ENCODE assay signal across 19 mouse cellular contexts in genomic region chr8:79289592-79289991, GRCm38 (mm10). TPM values are rescaled to one million over a fixed set of nuclear protein-coding genes. Genes with fewer than 3 reads are reported as not detected.
DNase-seq lines count a peak whose midpoint lies in the region; ATAC-seq and TF ChIP-seq lines count a peak whose summit lies in the region.
"Had no signal": no experiment of that assay in that cellular context is flagged by ENCODE, and none has a peak within 500 bp of the region (broad histone marks: within the 10 kb centered on the region; RNA-seq: fewer than 3 reads in every experiment).

No protein-coding gene starts in this region.

- H3K27ac ChIP-seq in hindbrain, postnatal 0 days = no peak overlapping the region
- H3K27ac ChIP-seq in hindbrain, embryonic 11.5 days (ENCODE audit: low read depth, low read length) = no peak overlapping the region
- H3K27ac ChIP-seq in MEL (ENCODE audit: control insufficient read depth, low read depth, low read length) = peak overlapping the region; percentile 61
- H3K27ac ChIP-seq: forebrain, embryonic 12.5 days; gastrocnemius, adult 2 months; heart, embryonic 15.5 days; hindbrain, embryonic 14.5 days; midbrain, embryonic 12.5 days; neural tube, embryonic 12.5 days had no signal

- ATAC-seq in hindbrain, postnatal 0 days = no peak
- no peak for ATAC-seq in hindbrain, embryonic 11.5 days (ENCODE audit: low FRiP score)
- ATAC-seq: lung, postnatal 0 days had no signal

- no peak overlapping the region for H3K4me2 ChIP-seq in hindbrain, postnatal 0 days (ENCODE audit: low read depth, low read length)
- H3K4me2 ChIP-seq in hindbrain, embryonic 11.5 days (replicated peaks; ENCODE audit: low read depth, low read length) = no peak overlapping the region
- H3K4me2 ChIP-seq: forebrain, embryonic 12.5 days; heart, embryonic 15.5 days; hindbrain, embryonic 14.5 days; midbrain, embryonic 12.5 days; neural tube, embryonic 12.5 days had no signal

- H3K79me2 ChIP-seq in MEL (ENCODE audit: control insufficient read depth, insufficient read depth, low read length, poor library complexity) = peaks cover 2% of the 10 kb centered on the region; the same call in 1 of the 2 replicates

- no peaks in the 10 kb centered on the region for H3K36me3 ChIP-seq in hindbrain, postnatal 0 days (ENCODE audit: insufficient read depth, low read length)
- no peaks in the 10 kb centered on the region for H3K36me3 ChIP-seq in hindbrain, embryonic 11.5 days (ENCODE audit: control insufficient read depth, insufficient read depth, low read length)
- peaks cover 0 to 40% of the 10 kb centered on the region in 2 experiments; a peak in 2 of 4 replicates for H3K36me3 ChIP-seq in MEL (ENCODE audit: control insufficient read depth in 1 of 2, insufficient read depth in 2 of 2, low read length in 2 of 2)
- H3K36me3 ChIP-seq: forebrain, embryonic 12.5 days; heart, embryonic 15.5 days; midbrain, embryonic 12.5 days; neural tube, embryonic 12.5 days had no signal

- no peak for TF ChIP-seq EP300 in MEL (IDR thresholded peaks at IDR 0.05; ENCODE audit: low read depth in 1 of 2, low read length in 2 of 2)

- no peaks in the 10 kb centered on the region for H3K9me3 ChIP-seq in hindbrain, postnatal 0 days (ENCODE audit: low read length)
- H3K9me3 ChIP-seq in hindbrain, embryonic 11.5 days (ENCODE audit: control insufficient read depth, low read length) = no peaks in the 10 kb centered on the region
- H3K9me3 ChIP-seq in MEL (replicated peaks; ENCODE audit: insufficient read depth, low read length) = no peaks in the 10 kb centered on the region
- H3K9me3 ChIP-seq: forebrain, embryonic 12.5 days; heart, embryonic 15.5 days; midbrain, embryonic 12.5 days; neural tube, embryonic 12.5 days had no signal

- H3K4me3 ChIP-seq in hindbrain, postnatal 0 days (ENCODE audit: low read length) = no peak overlapping the region
- H3K4me3 ChIP-seq in hindbrain, embryonic 11.5 days (ENCODE audit: low read depth, low read length) = no peak overlapping the region
- H3K4me3 ChIP-seq in MEL (ENCODE audit: control insufficient read depth in 1 of 2, insufficient read depth in 1 of 2, low read depth in 2 of 2, low read length in 2 of 2) = peak overlapping the region; percentile 46
- H3K4me3 ChIP-seq: forebrain, embryonic 12.5 days; gastrocnemius, adult 2 months; heart, embryonic 15.5 days; midbrain, embryonic 12.5 days; neural tube, embryonic 12.5 days had no signal

- TF ChIP-seq POLR2A in MEL (IDR thresholded peaks at IDR 0.05; ENCODE audit: control insufficient read depth in 1 of 2, insufficient read depth in 1 of 2, low read depth in 1 of 2, low read length in 2 of 2, poor library complexity in 1 of 2) = no peak

- TF ChIP-seq CTCF in hindbrain, postnatal 0 days (IDR thresholded peaks at IDR 0.05; ENCODE audit: low read depth) = no peak
- TF ChIP-seq CTCF in MEL (IDR thresholded peaks at IDR 0.05 in 2 of 3, conservative IDR thresholded peaks at IDR 0.05 in 1 of 3; ENCODE audit: control insufficient read depth in 1 of 3, insufficient read depth in 1 of 3, low read depth in 2 of 3, low read length in 3 of 3, poor library complexity in 1 of 3, severe bottlenecking in 1 of 3) = no peak

- 65% methylated on average over 5 of the region's 5 CpGs for WGBS in hindbrain, postnatal 0 days
- 86% methylated on average over 5 of the region's 5 CpGs for WGBS in hindbrain, embryonic 11.5 days

- peaks cover 11% of the 10 kb centered on the region for H3K4me1 ChIP-seq in hindbrain, postnatal 0 days (ENCODE audit: insufficient read depth, low read length)
- peaks cover 2% of the 10 kb centered on the region; the same call in 1 of the 2 replicates for H3K4me1 ChIP-seq in hindbrain, embryonic 11.5 days (replicated peaks; ENCODE audit: control insufficient read depth, insufficient read depth, low read length)
- peaks cover 17 to 31% of the 10 kb centered on the region in 2 experiments for H3K4me1 ChIP-seq in MEL (ENCODE audit: control insufficient read depth in 1 of 2, insufficient read depth in 2 of 2, low read length in 2 of 2)

- no peaks in the 10 kb centered on the region for H3K27me3 ChIP-seq in hindbrain, postnatal 0 days (ENCODE audit: insufficient read depth, low read length)
- no peaks in the 10 kb centered on the region for H3K27me3 ChIP-seq in hindbrain, embryonic 11.5 days (ENCODE audit: control insufficient read depth, insufficient read depth, low read length)
- no peaks in the 10 kb centered on the region for H3K27me3 ChIP-seq in MEL (ENCODE audit: control insufficient read depth in 1 of 2, insufficient read depth in 2 of 2, low read length in 2 of 2)
- H3K27me3 ChIP-seq: forebrain, embryonic 12.5 days; heart, embryonic 15.5 days; midbrain, embryonic 12.5 days; neural tube, embryonic 12.5 days had no signal

- peak; percentile 15 to 20 for DNase-seq in adrenal gland, postnatal 36 days
- DNase-seq in adrenal gland, adult 8-10 months = no peak
- peak; percentile 13 for DNase-seq in hindbrain, postnatal 0 days (ENCODE audit: low spot score)
- DNase-seq in hindbrain, embryonic 11.5 days (ENCODE audit: low spot score) = no peak
- DNase-seq in lung, postnatal 10 days = peak; percentile 6
- DNase-seq in lung, postnatal 4 days = no peak
- peak; percentile 77 for DNase-seq in MEL (ENCODE audit: low read depth, low spot score)
- no peak for DNase-seq in neural tube, embryonic 10.5 days (ENCODE audit: extremely low spot score, low spot score)
- DNase-seq: B cell, adult 2 months; gastrocnemius, adult 2 months; thymus, postnatal 14 days had no signal

- H3K9ac ChIP-seq in hindbrain, postnatal 0 days (replicated peaks; ENCODE audit: low read length) = no peak overlapping the region
- no peak overlapping the region for H3K9ac ChIP-seq in hindbrain, embryonic 11.5 days (ENCODE audit: low read depth, low read length)
- peak overlapping the region; percentile 43 for H3K9ac ChIP-seq in MEL (ENCODE audit: control insufficient read depth, low read depth, low read length, poor library complexity, severe bottlenecking)
- H3K9ac ChIP-seq: forebrain, embryonic 12.5 days; heart, embryonic 15.5 days; hindbrain, embryonic 14.5 days; midbrain, embryonic 12.5 days; neural tube, embryonic 12.5 days had no signal

- TF ChIP-seq RAD21 in MEL (IDR thresholded peaks at IDR 0.05; ENCODE audit: low read depth, low read length) = no peak

TF ChIP-seq in MEL, 35 proteins besides CTCF, POLR2A, EP300 and RAD21:
- TF ChIP-seq KAT2A (conservative IDR thresholded peaks at IDR 0.05; ENCODE audit: low read depth, low read length) (no peak), TBP (IDR thresholded peaks at IDR 0.05; ENCODE audit: low read depth, low read length) (peak; percentile 61), UBTF (IDR thresholded peaks at IDR 0.05; ENCODE audit: borderline replicate concordance, insufficient read depth, low read depth, low read length) (no peak), ETS1 (IDR thresholded peaks at IDR 0.05; ENCODE audit: low read depth, low read length) (no peak; the same call in 1 of the 2 replicates), ZC3H11A (IDR thresholded peaks at IDR 0.05; ENCODE audit: low read depth, low read length) (no peak), CHD1 (IDR thresholded peaks at IDR 0.05; ENCODE audit: low read depth, low read length) (no peak), ZKSCAN1 (IDR thresholded peaks at IDR 0.05; ENCODE audit: low read depth, low read length) (no peak), BHLHE40 (IDR thresholded peaks at IDR 0.05; ENCODE audit: borderline replicate concordance, low read depth, low read length) (no peak), MYC (IDR thresholded peaks at IDR 0.05; ENCODE audit: low read depth, low read length) (no peak), TCF12 (IDR thresholded peaks at IDR 0.05; ENCODE audit: low read depth, low read length) (no peak), GATA1 (IDR thresholded peaks at IDR 0.05; ENCODE audit: low read depth, low read length) (no peak), MXI1 (IDR thresholded peaks at IDR 0.05; ENCODE audit: low read depth, low read length) (0 out of 2 replicates have a peak, but pooled peaks have one; percentile 44), POLR2AphosphoS5 (IDR thresholded peaks at IDR 0.05; ENCODE audit: borderline replicate concordance, low read depth, low read length) (no peak)

RNA-seq across cellular contexts. Expression of gene Mmaa, which starts 5.1 kb away (rescaled TPM):
- total RNA-seq in adrenal gland, postnatal 36 days (2021) = 10 to 100 TPM; 31.2 to 32.9 TPM
- 10 to 100 TPM; 23.9 to 36.8 (median 28.8) TPM for total RNA-seq in adrenal gland, adult 8-10 months (2022)
- total RNA-seq in hindbrain, postnatal 0 days (2014; rRNA removed) = 6.8 and 7.9 TPM in 2 replicates
- polyA plus RNA-seq in hindbrain, postnatal 0 days (2015; fragmentation: Nextera tagmentation; extraction: Ambion mirVana) = 11.5 and 12.9 TPM in 2 replicates
- 12.2 and 12.5 TPM in 2 replicates for polyA plus RNA-seq in hindbrain, embryonic 11.5 days (2014; fragmentation: Nextera tagmentation; extraction: Ambion mirVana)
- 3.1 and 3.2 TPM in 2 replicates for total RNA-seq in MEL (2012; rRNA removed)
- 1 to 10 TPM in 1 of 2 experiments, not detected in 1; 6.8 TPM for polyA plus RNA-seq in MEL (2012; ENCODE audit: insufficient read depth in 1 of 2, insufficient read length in 2 of 2, low read depth in 1 of 2, low replicate concordance in 2 of 2, missing spikeins in 1 of 2)

RNA-seq across cellular contexts. Expression of gene 1700011L22Rik, which starts 41.2 kb away (rescaled TPM):
- not detected for total RNA-seq in adrenal gland, postnatal 36 days (2021)
- total RNA-seq in adrenal gland, adult 8-10 months (2022) = under 1 TPM in 2 of 4 experiments, not detected in 2; 0.40 to 0.49 TPM
- not detected in 2 replicates for total RNA-seq in hindbrain, postnatal 0 days (2014; rRNA removed)
- 0.25 TPM in 1 of 2 replicates, not detected in the other for polyA plus RNA-seq in hindbrain, postnatal 0 days (2015; fragmentation: Nextera tagmentation; extraction: Ambion mirVana)
- polyA plus RNA-seq in hindbrain, embryonic 11.5 days (2014; fragmentation: Nextera tagmentation; extraction: Ambion mirVana) = not detected in 2 replicates
- not detected in 2 replicates for total RNA-seq in MEL (2012; rRNA removed)
- not detected for polyA plus RNA-seq in MEL (2012; ENCODE audit: insufficient read depth in 1 of 2, insufficient read length in 2 of 2, low read depth in 1 of 2, low replicate concordance in 2 of 2, missing spikeins in 1 of 2)
- total RNA-seq: gastrocnemius, adult 2 months had no signal
- polyA plus RNA-seq: embryonic facial prominence, embryonic 14.5 days; forebrain, embryonic 12.5 days; heart, embryonic 15.5 days; hindbrain, embryonic 14.5 days; limb, embryonic 14.5 days; lung, postnatal 0 days; midbrain, embryonic 12.5 days; neural tube, embryonic 12.5 days had no signal

Comparison
In these comparisons a context has a peak if more than half of its experiments do, and no peak if none do; other contexts are left out.
1. DNase-seq: peak in adrenal gland, postnatal 36 days (2 of 2), hindbrain, postnatal 0 days (single experiment), lung, postnatal 10 days (single experiment) and MEL (single experiment); none in adrenal gland, adult 8-10 months (single experiment), hindbrain, embryonic 11.5 days (single experiment), lung, postnatal 4 days (0 of 2) and neural tube, embryonic 10.5 days (single experiment).
2. H3K4me3 ChIP-seq: peak in MEL (2 of 2); none in hindbrain, postnatal 0 days (single experiment) and hindbrain, embryonic 11.5 days (single experiment).